Mouse (Mus musculus) neural tube, embryonic 11.5 days (tissue): ENCODE measurements at regions not wholly inside any gene's neighbourhood (a gene's known extent, or its start where the extent isn't known, plus 50 kb on each side); places are given as distances from the start of the nearest gene placed in this dataset.

ENCODE experiments used
- ATAC-seq: fragments of 200-750 bp; cut with Nextera tagmentation; 2 replicates; pipeline ENCODE4 v1.8.0; 2017; ENCODE audit warnings: moderate number of reproducible peaks, mild to moderate bottlenecking, moderate TSS enrichment, moderate library complexity; ENCODE audit not compliant: insufficient read depth, low FRiP score, low TSS enrichment
- DNase-seq: peaks from one replicate; pipeline ENCODE4 v3.0.0-alpha.2; 2015; ENCODE audit warnings: low spot score
- H3K27ac ChIP-seq: fragments of 300-500 bp; sonication (generic); 2 replicates; pipeline ENCODE4 v1.5.1; 2014; ENCODE audit warnings: low read depth, mild to moderate bottlenecking, low read length
- H3K27me3 ChIP-seq: fragments of 300-500 bp; sonication (generic); 2 replicates; pipeline ENCODE4 v1.6.1; 2014; ENCODE audit warnings: mild to moderate bottlenecking, low read length, mixed read lengths; ENCODE audit not compliant: control insufficient read depth, insufficient read depth
- H3K36me3 ChIP-seq: fragments of 300-500 bp; sonication (generic); 2 replicates; pipeline ENCODE4 v1.6.1; 2014; ENCODE audit warnings: mild to moderate bottlenecking, low read length, moderate library complexity, mixed read lengths; ENCODE audit not compliant: control insufficient read depth, insufficient read depth
- H3K4me1 ChIP-seq: fragments of 300-500 bp; sonication (generic); 2 replicates; pipeline ENCODE4 v1.6.1; 2014; ENCODE audit warnings: low read length, mixed read lengths; ENCODE audit not compliant: control insufficient read depth, insufficient read depth
- H3K4me2 ChIP-seq: fragments of 300-500 bp; sonication (generic); 2 replicates; pipeline ENCODE4 v1.6.1; 2014; ENCODE audit warnings: low read depth, mild to moderate bottlenecking, moderate library complexity
- H3K4me3 ChIP-seq: fragments of 300-500 bp; sonication (generic); 2 replicates; pipeline ENCODE4 v1.5.1; 2014; ENCODE audit warnings: low read depth, low read length
- H3K9ac ChIP-seq: fragments of 300-500 bp; sonication (generic); 2 replicates; pipeline ENCODE4 v1.6.1; 2014; ENCODE audit warnings: mild to moderate bottlenecking, low read length
- H3K9me3 ChIP-seq: fragments of 300-500 bp; sonication (generic); 2 replicates; pipeline ENCODE4 v1.6.1; 2016; ENCODE audit warnings: low read length; ENCODE audit not compliant: control insufficient read depth
- WGBS: fragments of 180-500 bp; shearing (Covaris S2); extraction: QIAGEN DNeasy Blood & Tissue Kit; methylation state at CpG from one replicate; pipeline ENCODE4 v1.1.7; 2014; 5-methylcytosine and 5-hydroxymethylcytosine counted together

DNA sequence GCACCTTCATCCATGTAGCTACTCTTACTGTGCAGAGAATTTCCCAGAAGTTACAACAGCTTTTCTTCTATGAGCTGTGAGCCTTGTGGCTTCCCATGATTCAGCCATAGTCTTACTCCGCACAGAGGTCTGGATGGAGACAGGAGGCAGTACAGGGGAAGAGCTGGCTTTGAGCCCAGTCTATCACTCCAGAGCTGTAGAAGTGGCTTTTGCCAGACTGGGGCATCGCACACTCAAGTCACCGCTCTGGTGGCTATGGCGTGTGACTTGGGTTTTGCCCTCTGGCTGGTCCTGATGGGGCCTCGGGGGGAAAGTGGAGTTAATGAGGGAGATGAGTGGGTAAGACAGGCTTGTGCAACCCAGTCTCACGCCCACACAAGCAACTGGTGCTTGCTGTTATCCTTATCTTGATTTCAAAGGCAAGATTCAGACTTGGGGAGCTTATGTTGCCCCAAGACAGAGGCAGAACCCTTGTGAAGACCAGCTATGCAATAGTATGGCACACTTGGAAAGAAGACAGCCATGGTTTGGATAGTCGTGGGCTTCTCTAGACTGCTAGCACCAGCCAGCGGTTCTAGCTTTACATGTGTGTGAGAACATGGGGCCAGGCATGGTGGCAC, 81.7 kb upstream of the Zfp217 start:
- DNase-seq (no peak), ATAC-seq (no peak)
- Histone ChIP-seq H3K36me3 (no peaks in the 10 kb centered on the region), H3K27ac (no peak overlapping the region), H3K4me3 (no peak overlapping the region), H3K9me3 (no peaks in the 10 kb centered on the region), H3K4me2 (no peak overlapping the region), H3K4me1 (no peaks in the 10 kb centered on the region), H3K27me3 (no peaks in the 10 kb centered on the region), H3K9ac (no peak overlapping the region)
- WGBS = 93% methylated on average over 8 of the region's 8 CpGs

DNA sequence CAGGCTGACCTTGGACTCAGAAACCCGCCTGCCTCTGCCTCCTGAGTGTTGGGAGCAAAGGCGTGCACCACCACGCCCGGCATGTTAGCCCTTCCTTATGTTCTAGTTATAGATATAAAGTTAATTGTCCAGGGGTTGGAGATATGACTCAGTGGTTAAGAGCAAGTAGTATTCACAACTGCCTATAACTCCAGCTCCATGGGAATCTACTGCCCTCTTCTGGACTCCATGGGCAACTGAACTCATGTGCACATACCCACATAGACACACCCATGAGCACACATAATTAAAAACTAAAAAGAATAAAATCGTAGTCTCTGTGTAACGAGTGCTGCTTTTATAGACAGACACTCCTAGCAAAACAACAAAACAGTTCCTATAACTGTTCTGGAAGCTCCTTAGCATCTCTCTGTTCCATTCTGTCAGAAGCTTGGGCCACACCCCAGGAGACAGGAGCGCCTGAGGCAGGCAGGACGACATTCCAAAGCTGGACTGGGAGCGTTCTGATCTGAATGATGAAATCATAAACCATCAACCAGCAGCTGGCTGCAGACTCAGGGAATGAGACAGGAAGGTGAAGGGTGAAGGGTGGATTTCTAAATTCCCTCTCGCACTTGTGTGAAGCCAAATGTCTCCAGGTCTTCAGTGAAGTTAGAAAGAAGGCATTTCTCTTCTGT, 80.6 kb upstream of the Zfp217 start:
- no peak overlapping the region for H3K27ac ChIP-seq
- H3K4me2 ChIP-seq = no peak overlapping the region
- no peak overlapping the region for H3K9ac ChIP-seq
- DNase-seq = no peak
- 95% methylated on average over 10 of the region's 10 CpGs for WGBS
- no peak for ATAC-seq
- H3K9me3 ChIP-seq = no peaks in the 10 kb centered on the region
- H3K4me1 ChIP-seq = no peaks in the 10 kb centered on the region; the same call in 1 of the 2 replicates
- H3K36me3 ChIP-seq = no peaks in the 10 kb centered on the region
- H3K4me3 ChIP-seq = no peak overlapping the region
- H3K27me3 ChIP-seq = no peaks in the 10 kb centered on the region

DNA sequence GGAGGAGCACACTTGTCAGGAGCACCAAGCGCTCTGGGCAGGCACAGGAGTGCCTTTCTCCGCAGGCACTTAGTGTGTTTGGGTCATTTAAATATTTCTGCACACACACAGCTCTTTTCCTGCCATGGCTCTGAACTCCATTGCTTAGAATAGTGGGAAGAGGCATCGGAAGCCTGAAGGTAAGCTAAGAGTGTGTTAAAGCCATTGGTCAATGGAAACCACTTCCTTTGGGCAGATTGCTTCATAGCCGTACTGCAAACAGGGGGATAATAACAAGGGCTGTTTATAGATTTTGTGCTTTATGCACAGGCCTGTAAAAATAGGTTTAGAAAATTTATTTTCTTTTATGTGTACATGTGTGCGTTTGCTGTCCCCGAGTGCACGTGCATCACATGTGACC, 76.0 kb upstream of the Zfp217 start:
- DNase-seq = no peak
- no peak for ATAC-seq
- no peak overlapping the region for H3K9ac ChIP-seq
- H3K4me1 ChIP-seq = peaks cover 23% of the 10 kb centered on the region
- 85% methylated on average over 7 of the region's 7 CpGs for WGBS
- H3K27me3 ChIP-seq = no peaks in the 10 kb centered on the region
- no peaks in the 10 kb centered on the region for H3K9me3 ChIP-seq
- no peaks in the 10 kb centered on the region for H3K36me3 ChIP-seq
- no peak overlapping the region for H3K4me2 ChIP-seq
- no peak overlapping the region for H3K4me3 ChIP-seq
- H3K27ac ChIP-seq = no peak overlapping the region

DNA sequence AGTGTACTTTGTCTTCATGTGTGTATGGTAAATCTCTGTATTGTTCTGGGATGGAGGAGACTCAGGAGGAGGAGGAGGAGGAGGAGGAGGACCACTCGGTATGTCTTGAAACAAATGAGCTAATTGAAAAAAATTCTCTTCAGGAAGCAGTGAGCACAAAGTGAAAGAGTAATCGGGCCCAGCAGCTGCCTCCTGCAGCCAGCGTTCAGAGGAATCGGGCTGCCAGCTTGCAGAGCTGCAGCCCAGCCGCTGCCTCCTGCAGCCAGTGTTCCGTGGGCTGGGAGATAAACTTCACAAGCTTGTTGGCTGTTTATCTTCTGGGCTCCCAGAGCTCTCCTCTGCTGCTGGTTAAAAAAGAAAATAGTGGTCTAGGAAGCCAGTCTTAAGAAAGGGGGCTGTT, 74.9 kb upstream of the Zfp217 start:
- Histone ChIP-seq H3K27me3 (no peaks in the 10 kb centered on the region), H3K9me3 (no peaks in the 10 kb centered on the region), H3K4me2 (no peak overlapping the region; the same call in 1 of the 2 replicates), H3K4me3 (no peak overlapping the region), H3K36me3 (no peaks in the 10 kb centered on the region), H3K9ac (peak overlapping the region; percentile 37; the same call in 1 of the 2 replicates), H3K4me1 (peaks cover 27% of the 10 kb centered on the region), H3K27ac (0 out of 2 replicates have a peak overlapping the region, but pooled peaks have one; percentile 36)
- ATAC-seq = no peak
- WGBS = 2% methylated on average over 6 of the region's 6 CpGs
- peak; percentile 40 for DNase-seq

DNA sequence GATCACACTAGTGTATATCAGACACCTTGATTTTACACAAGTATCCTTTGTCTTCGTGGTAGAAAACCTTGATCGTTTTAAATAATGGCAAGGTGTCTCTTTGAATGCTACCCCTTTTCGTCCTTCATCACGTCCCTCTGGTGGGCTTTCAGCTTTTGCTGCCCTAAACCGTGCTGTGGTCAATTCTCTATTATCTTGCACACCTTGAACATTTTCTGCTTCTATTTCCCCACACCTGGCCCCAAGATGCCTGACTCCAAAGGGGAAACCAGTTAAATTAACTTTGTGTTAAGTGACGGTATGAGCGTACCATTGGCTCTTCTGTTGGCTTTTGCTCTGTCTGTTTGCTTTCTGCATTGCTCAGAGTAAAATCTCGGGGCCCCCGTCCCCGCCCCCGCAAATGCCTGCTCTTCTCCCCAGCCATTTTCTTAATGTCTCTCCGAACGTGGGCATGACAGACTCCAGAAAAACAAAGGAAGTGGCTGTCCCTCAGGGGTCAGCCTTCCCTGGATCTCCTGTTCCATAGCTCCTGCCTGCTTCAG, 74.2 kb upstream of the Zfp217 start:
- H3K27ac ChIP-seq = no peak overlapping the region
- no peak for DNase-seq
- H3K9ac ChIP-seq = 0 out of 2 replicates have a peak overlapping the region, but pooled peaks have one; percentile 29
- no peaks in the 10 kb centered on the region for H3K27me3 ChIP-seq
- H3K4me1 ChIP-seq = peaks cover 27% of the 10 kb centered on the region
- ATAC-seq = no peak
- H3K4me3 ChIP-seq = no peak overlapping the region
- no peaks in the 10 kb centered on the region for H3K36me3 ChIP-seq
- 13% methylated on average over 13 of the region's 13 CpGs for WGBS
- peak overlapping the region; percentile 9; the same call in 1 of the 2 replicates for H3K4me2 ChIP-seq
- no peaks in the 10 kb centered on the region for H3K9me3 ChIP-seq

DNA sequence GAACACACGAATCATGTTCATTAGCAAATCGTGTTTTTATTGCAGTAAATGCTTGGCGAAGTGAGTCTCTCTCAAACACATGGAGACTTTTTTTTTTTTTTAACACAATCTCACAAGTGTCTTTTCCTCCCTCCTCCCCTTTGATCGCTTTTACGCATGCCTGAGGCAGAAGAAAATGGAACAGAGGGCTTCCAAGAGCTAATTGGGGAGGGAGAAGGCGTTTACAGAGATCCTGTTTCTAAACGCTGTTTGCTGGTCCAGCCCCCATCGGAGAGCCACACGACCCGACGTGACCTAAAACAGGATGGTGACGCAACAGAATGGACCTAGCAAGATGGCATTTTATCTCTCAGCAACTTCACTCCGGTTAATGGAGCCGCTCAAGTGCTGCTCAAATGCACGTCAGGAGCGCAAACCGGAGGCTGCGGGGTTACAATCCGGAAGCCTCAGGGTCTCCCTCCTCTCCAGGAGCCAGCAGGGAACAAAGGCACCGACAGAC, 73.0 kb upstream of the Zfp217 start:
- H3K27me3 ChIP-seq = no peaks in the 10 kb centered on the region
- WGBS = under 1% methylated on average over 20 of the region's 20 CpGs
- peak overlapping the region; percentile 58 for H3K9ac ChIP-seq
- H3K36me3 ChIP-seq = no peaks in the 10 kb centered on the region
- peak overlapping the region; percentile 27 for H3K4me3 ChIP-seq
- H3K4me1 ChIP-seq = peaks cover 27% of the 10 kb centered on the region
- no peaks in the 10 kb centered on the region for H3K9me3 ChIP-seq
- peak overlapping the region; percentile 46 for H3K4me2 ChIP-seq
- no peak for ATAC-seq
- peak overlapping the region; percentile 84 for H3K27ac ChIP-seq
- peak; percentile 73 for DNase-seq

DNA sequence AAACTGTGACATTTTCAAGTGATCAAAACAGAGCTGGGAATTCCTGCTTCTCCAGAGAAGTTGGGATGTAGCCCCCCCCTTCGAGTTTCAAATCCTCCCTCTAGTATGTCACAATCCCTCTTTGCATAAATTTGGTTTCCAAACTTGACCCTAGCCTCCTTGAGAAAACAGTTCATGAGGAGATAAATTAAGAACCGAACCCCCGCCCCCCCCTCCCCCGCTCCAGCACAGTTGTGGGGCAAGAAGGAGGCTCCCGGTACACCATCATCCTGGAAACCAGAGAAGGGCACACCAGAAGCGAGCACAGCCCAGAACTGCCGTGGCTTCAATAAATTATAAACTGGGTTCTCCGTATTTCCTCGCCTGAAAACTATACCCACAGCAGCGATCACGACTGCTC, 72.5 kb upstream of the Zfp217 start:
- Histone ChIP-seq H3K9me3 (no peaks in the 10 kb centered on the region), H3K9ac (peak overlapping the region; percentile 58), H3K4me2 (peak overlapping the region; percentile 46), H3K4me3 (peak overlapping the region; percentile 27), H3K36me3 (no peaks in the 10 kb centered on the region), H3K27me3 (no peaks in the 10 kb centered on the region), H3K27ac (peak overlapping the region; percentile 84), H3K4me1 (peaks cover 27% of the 10 kb centered on the region)
- 2% methylated on average over 11 of the region's 11 CpGs for WGBS
- ATAC-seq = no peak
- DNase-seq = peak; percentile 46

DNA sequence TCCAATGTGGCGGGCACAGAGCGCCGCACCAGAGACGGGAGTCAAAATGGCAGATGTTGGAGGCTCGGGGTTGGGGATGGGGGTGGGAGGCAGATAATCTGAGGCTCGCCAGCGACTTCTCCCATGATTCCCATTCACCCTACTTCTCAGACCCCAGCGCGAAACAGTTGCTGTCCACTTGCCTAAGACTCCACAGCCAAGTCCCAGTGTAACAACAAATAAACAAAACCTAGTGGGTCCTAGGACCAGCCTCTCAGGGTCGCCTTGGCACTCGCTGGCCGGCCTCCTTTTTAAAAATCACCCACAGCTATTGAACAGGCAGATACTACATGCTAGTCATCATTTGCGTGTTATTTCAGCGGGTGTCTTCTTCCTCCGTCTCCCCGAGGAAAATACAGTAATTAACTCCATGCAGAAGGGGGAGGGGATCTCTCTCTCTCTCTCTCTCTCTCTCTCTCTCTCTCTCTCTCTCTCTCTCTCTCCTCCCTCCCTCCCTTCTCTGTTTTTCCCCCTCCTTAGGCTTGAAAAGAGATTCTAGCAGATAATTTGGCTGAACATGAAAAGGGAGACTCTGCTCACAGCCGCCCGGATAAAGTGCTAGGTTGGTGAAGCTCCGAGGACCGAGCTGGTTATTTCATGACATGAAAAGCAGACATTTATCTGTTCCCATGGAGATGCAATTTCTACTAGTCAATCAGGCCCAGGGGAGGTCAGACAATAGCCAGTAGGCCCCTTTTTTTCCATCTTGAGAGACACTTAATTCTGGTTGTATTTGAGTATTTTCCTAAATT, 71.9 kb upstream of the Zfp217 start:
- Histone ChIP-seq H3K4me3 (peak overlapping the region; percentile 12), H3K27me3 (no peaks in the 10 kb centered on the region), H3K9ac (peak overlapping the region; percentile 45), H3K27ac (peak overlapping the region; percentile 84), H3K4me2 (peak overlapping the region; percentile 46), H3K36me3 (no peaks in the 10 kb centered on the region), H3K9me3 (0 out of 2 replicates have a peak, but pooled peaks cover 4% of the 10 kb centered on the region), H3K4me1 (peaks cover 27% of the 10 kb centered on the region)
- DNase-seq (peak; percentile 72), ATAC-seq (no peak)
- WGBS = under 1% methylated on average over 20 of the region's 20 CpGs
